Mouse (Mus musculus): ENCODE results near the gene Smpd4. TPM values are rescaled to one million over a fixed set of nuclear protein-coding genes. Genes with fewer than 3 reads are reported as not detected.

Gene Smpd4
- polyA plus RNA-seq, 1 experiment from 2014 or later, result 22.8 TPM

GRCm38 (mm10) chr16:17633481-17634181, 14.5 kb downstream of the Smpd4 start:
- no peak overlapping the region for H3K4me3 ChIP-seq (ENCODE audit: low read length)
- H3K27ac ChIP-seq (ENCODE audit: low read length), result no peak overlapping the region
- peaks cover 12% of the 10 kb centered on the region for H3K4me1 ChIP-seq (ENCODE audit: control insufficient read depth, insufficient read depth, low read length)
- no peaks in the 10 kb centered on the region for H3K9me3 ChIP-seq (replicated peaks; ENCODE audit: control insufficient read depth, low read length)
- ATAC-seq (replicated peaks; ENCODE audit: extremely low read depth, insufficient read depth, low FRiP score), result no peak
- peaks cover 34% of the 10 kb centered on the region for H3K36me3 ChIP-seq (ENCODE audit: control insufficient read depth, insufficient read depth)
- no peaks in the 10 kb centered on the region for H3K27me3 ChIP-seq (ENCODE audit: control insufficient read depth, insufficient read depth, low read length)
- H3K4me2 ChIP-seq (ENCODE audit: low read depth, low read length), result no peak overlapping the region
- 65% methylated on average over 8 of the region's 8 CpGs for WGBS
- no peak overlapping the region for H3K9ac ChIP-seq (ENCODE audit: low read length)

GRCm38 (mm10) chr16:17636904-17637303, 17.8 kb downstream of the Smpd4 start:
- H3K4me3 ChIP-seq (ENCODE audit: low read length), result no peak overlapping the region
- H3K9me3 ChIP-seq (replicated peaks; ENCODE audit: control insufficient read depth, low read length), result no peaks in the 10 kb centered on the region
- H3K9ac ChIP-seq (ENCODE audit: low read length), result no peak overlapping the region
- WGBS, result 49% methylated on average over 2 of the region's 2 CpGs
- H3K4me1 ChIP-seq (ENCODE audit: control insufficient read depth, insufficient read depth, low read length), result peaks cover 12% of the 10 kb centered on the region
- 0 out of 2 replicates have a peak, but pooled peaks have one; percentile 57 for ATAC-seq (replicated peaks; ENCODE audit: extremely low read depth, insufficient read depth, low FRiP score)
- no peaks in the 10 kb centered on the region for H3K27me3 ChIP-seq (ENCODE audit: control insufficient read depth, insufficient read depth, low read length)
- no peak overlapping the region for H3K4me2 ChIP-seq (ENCODE audit: low read depth, low read length)
- peak overlapping the region; percentile 33; the same call in 1 of the 2 replicates for H3K27ac ChIP-seq (ENCODE audit: low read length)
- H3K36me3 ChIP-seq (ENCODE audit: control insufficient read depth, insufficient read depth), result peaks cover 36% of the 10 kb centered on the region

DNA sequence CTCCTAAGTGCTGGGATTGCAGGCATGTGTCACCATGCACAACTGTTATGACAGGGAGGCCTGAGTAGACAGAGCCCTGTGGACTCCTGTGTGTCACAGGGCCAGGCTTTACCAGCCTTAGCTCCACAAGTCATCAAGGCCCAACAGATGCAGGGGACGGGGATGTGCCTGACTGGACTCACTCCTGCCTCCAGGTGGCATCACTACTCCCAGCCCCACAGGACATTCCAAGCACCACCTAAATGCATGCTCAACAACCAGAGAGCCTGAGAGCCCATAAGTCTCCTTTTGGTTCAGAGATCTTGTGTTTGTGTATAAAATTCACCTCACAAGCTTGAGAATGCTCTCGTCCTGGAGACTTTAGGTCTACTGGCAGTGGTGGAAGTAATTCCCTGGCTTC, 18.5 kb downstream of the Smpd4 start:
- Histone ChIP-seq H3K4me1 (ENCODE audit: control insufficient read depth, insufficient read depth, low read length) (peaks cover 12% of the 10 kb centered on the region), H3K27me3 (ENCODE audit: control insufficient read depth, insufficient read depth, low read length) (no peaks in the 10 kb centered on the region), H3K27ac (ENCODE audit: low read length) (no peak overlapping the region), H3K36me3 (ENCODE audit: control insufficient read depth, insufficient read depth) (peaks cover 39% of the 10 kb centered on the region), H3K4me2 (ENCODE audit: low read depth, low read length) (no peak overlapping the region), H3K9me3 (replicated peaks; ENCODE audit: control insufficient read depth, low read length) (no peaks in the 10 kb centered on the region), H3K4me3 (ENCODE audit: low read length) (no peak overlapping the region), H3K9ac (ENCODE audit: low read length) (no peak overlapping the region)
- WGBS, result 83% methylated on average over 2 of the region's 2 CpGs
- no peak for ATAC-seq (replicated peaks; ENCODE audit: extremely low read depth, insufficient read depth, low FRiP score)

- H3K36me3 ChIP-seq (ENCODE audit: control insufficient read depth, insufficient read depth), result peaks cover 40% of the 10 kb centered on the region
Observed at GRCm38 (mm10) chr16:17638036-17638628, 19.0 kb downstream of the Smpd4 start.

DNA sequence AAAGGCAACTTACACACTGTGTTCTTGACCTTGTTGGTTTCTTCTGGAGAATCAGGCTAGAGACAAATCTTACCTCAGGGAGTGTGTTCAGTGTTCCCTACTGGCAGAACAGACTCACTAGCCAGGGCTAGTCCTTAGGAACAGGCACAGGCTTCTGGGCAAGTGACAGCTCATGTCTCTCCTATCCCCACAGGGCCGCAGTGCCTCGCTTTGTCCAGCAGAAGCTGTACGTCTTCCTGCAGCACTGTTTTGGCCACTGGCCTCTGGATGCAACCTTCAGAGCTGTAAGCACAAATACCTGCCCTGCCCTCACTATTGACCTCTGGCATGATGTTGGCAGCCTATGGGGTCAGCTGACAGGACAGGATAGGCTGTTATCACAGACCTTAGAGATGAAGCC, 19.9 kb downstream of the Smpd4 start:
- H3K27ac ChIP-seq (ENCODE audit: low read length), result no peak overlapping the region
- H3K36me3 ChIP-seq (ENCODE audit: control insufficient read depth, insufficient read depth), result peaks cover 43% of the 10 kb centered on the region
- WGBS, result 90% methylated on average over 3 of the region's 3 CpGs
- H3K4me2 ChIP-seq (ENCODE audit: low read depth, low read length), result no peak overlapping the region
- H3K4me1 ChIP-seq (ENCODE audit: control insufficient read depth, insufficient read depth, low read length), result peaks cover 12% of the 10 kb centered on the region
- H3K4me3 ChIP-seq (ENCODE audit: low read length), result no peak overlapping the region
- no peak for ATAC-seq (replicated peaks; ENCODE audit: extremely low read depth, insufficient read depth, low FRiP score)
- H3K9me3 ChIP-seq (replicated peaks; ENCODE audit: control insufficient read depth, low read length), result no peaks in the 10 kb centered on the region
- no peak overlapping the region for H3K9ac ChIP-seq (ENCODE audit: low read length)
- no peaks in the 10 kb centered on the region for H3K27me3 ChIP-seq (ENCODE audit: control insufficient read depth, insufficient read depth, low read length)

More at GRCm38 (mm10) chr16:17638036-17638628, 19.0 kb downstream of the Smpd4 start:
- WGBS, result 80% methylated on average over 9 of the region's 9 CpGs
- no peaks in the 10 kb centered on the region for H3K27me3 ChIP-seq (ENCODE audit: control insufficient read depth, insufficient read depth, low read length)
- H3K27ac ChIP-seq (ENCODE audit: low read length), result no peak overlapping the region
- H3K9me3 ChIP-seq (replicated peaks; ENCODE audit: control insufficient read depth, low read length), result no peaks in the 10 kb centered on the region
- peaks cover 12% of the 10 kb centered on the region for H3K4me1 ChIP-seq (ENCODE audit: control insufficient read depth, insufficient read depth, low read length)
- H3K4me2 ChIP-seq (ENCODE audit: low read depth, low read length), result no peak overlapping the region
- H3K9ac ChIP-seq (ENCODE audit: low read length), result no peak overlapping the region
- H3K4me3 ChIP-seq (ENCODE audit: low read length), result no peak overlapping the region
- ATAC-seq (replicated peaks; ENCODE audit: extremely low read depth, insufficient read depth, low FRiP score), result no peak

- Histone ChIP-seq H3K27me3 (ENCODE audit: control insufficient read depth, insufficient read depth, low read length) (no peaks in the 10 kb centered on the region), H3K4me3 (ENCODE audit: low read length) (no peak overlapping the region), H3K4me2 (ENCODE audit: low read depth, low read length) (no peak overlapping the region), H3K9me3 (replicated peaks; ENCODE audit: control insufficient read depth, low read length) (no peaks in the 10 kb centered on the region), H3K36me3 (ENCODE audit: control insufficient read depth, insufficient read depth) (peaks cover 43% of the 10 kb centered on the region), H3K27ac (ENCODE audit: low read length) (no peak overlapping the region), H3K9ac (ENCODE audit: low read length) (no peak overlapping the region), H3K4me1 (ENCODE audit: control insufficient read depth, insufficient read depth, low read length) (peaks cover 12% of the 10 kb centered on the region)
- no peak for ATAC-seq (replicated peaks; ENCODE audit: extremely low read depth, insufficient read depth, low FRiP score)
- WGBS, result 90% methylated on average over 6 of the region's 6 CpGs
Observed at GRCm38 (mm10) chr16:17639951-17640350, 20.8 kb downstream of the Smpd4 start.

- Histone ChIP-seq H3K27ac (ENCODE audit: low read length) (no peak overlapping the region), H3K27me3 (ENCODE audit: control insufficient read depth, insufficient read depth, low read length) (no peaks in the 10 kb centered on the region), H3K36me3 (ENCODE audit: control insufficient read depth, insufficient read depth) (peaks cover 43% of the 10 kb centered on the region), H3K9ac (ENCODE audit: low read length) (no peak overlapping the region), H3K4me1 (ENCODE audit: control insufficient read depth, insufficient read depth, low read length) (peaks cover 12% of the 10 kb centered on the region), H3K4me3 (ENCODE audit: low read length) (no peak overlapping the region), H3K4me2 (ENCODE audit: low read depth, low read length) (no peak overlapping the region), H3K9me3 (replicated peaks; ENCODE audit: control insufficient read depth, low read length) (no peaks in the 10 kb centered on the region)
- ATAC-seq (replicated peaks; ENCODE audit: extremely low read depth, insufficient read depth, low FRiP score), result no peak
- WGBS, result 92% methylated on average over 9 of the region's 9 CpGs
Observed at GRCm38 (mm10) chr16:17640706-17641105, 21.6 kb downstream of the Smpd4 start.

- ATAC-seq (replicated peaks; ENCODE audit: extremely low read depth, insufficient read depth, low FRiP score), result no peak
- H3K27ac ChIP-seq (ENCODE audit: low read length), result no peak overlapping the region
- WGBS, result 82% methylated on average over 6 of the region's 6 CpGs
- peaks cover 15% of the 10 kb centered on the region for H3K4me1 ChIP-seq (ENCODE audit: control insufficient read depth, insufficient read depth, low read length)
- H3K27me3 ChIP-seq (ENCODE audit: control insufficient read depth, insufficient read depth, low read length), result no peaks in the 10 kb centered on the region
- H3K4me2 ChIP-seq (ENCODE audit: low read depth, low read length), result no peak overlapping the region
- H3K9me3 ChIP-seq (replicated peaks; ENCODE audit: control insufficient read depth, low read length), result no peaks in the 10 kb centered on the region
- H3K36me3 ChIP-seq (ENCODE audit: control insufficient read depth, insufficient read depth), result peaks cover 43% of the 10 kb centered on the region
- H3K9ac ChIP-seq (ENCODE audit: low read length), result no peak overlapping the region
- H3K4me3 ChIP-seq (ENCODE audit: low read length), result no peak overlapping the region
Observed at GRCm38 (mm10) chr16:17641301-17641700, 22.1 kb downstream of the Smpd4 start.

DNA sequence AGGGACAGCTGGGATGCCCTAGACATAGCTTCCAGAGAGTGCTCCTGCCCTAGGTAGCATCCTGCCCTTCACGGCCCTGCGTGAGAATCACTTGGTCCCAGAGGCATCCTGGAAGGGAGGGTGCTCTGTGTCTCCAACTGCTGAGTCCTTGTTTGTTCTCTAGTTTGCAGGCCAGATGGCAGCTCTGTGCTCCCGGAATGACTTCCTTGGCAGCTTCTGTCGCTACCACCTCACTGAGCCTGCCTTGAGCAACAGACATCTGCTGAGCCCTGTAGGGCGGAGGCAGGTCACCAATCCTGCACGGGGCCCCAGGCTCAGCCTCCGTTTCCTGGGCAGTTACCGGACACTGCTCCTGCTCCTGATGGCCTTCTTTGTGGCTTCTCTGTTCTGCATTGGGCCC, 23.2 kb downstream of the Smpd4 start:
- Histone ChIP-seq H3K4me1 (ENCODE audit: control insufficient read depth, insufficient read depth, low read length) (peaks cover 10% of the 10 kb centered on the region), H3K9me3 (replicated peaks; ENCODE audit: control insufficient read depth, low read length) (no peaks in the 10 kb centered on the region), H3K36me3 (ENCODE audit: control insufficient read depth, insufficient read depth) (peaks cover 43% of the 10 kb centered on the region), H3K27ac (ENCODE audit: low read length) (no peak overlapping the region), H3K4me3 (ENCODE audit: low read length) (no peak overlapping the region), H3K9ac (ENCODE audit: low read length) (no peak overlapping the region), H3K4me2 (ENCODE audit: low read depth, low read length) (no peak overlapping the region), H3K27me3 (ENCODE audit: control insufficient read depth, insufficient read depth, low read length) (no peaks in the 10 kb centered on the region)
- 94% methylated on average over 8 of the region's 8 CpGs for WGBS
- ATAC-seq (replicated peaks; ENCODE audit: extremely low read depth, insufficient read depth, low FRiP score), result no peak
